Mouse (Mus musculus) retina, postnatal 7 days (tissue): Measurements from ENCODE around the gene Senp1.

Source experiments
- DNase-seq: peaks from one replicate; pipeline ENCODE4 v3.0.0-alpha.2; 2012; ENCODE audit warnings: low read depth, low spot score

Gene Senp1

DNA sequence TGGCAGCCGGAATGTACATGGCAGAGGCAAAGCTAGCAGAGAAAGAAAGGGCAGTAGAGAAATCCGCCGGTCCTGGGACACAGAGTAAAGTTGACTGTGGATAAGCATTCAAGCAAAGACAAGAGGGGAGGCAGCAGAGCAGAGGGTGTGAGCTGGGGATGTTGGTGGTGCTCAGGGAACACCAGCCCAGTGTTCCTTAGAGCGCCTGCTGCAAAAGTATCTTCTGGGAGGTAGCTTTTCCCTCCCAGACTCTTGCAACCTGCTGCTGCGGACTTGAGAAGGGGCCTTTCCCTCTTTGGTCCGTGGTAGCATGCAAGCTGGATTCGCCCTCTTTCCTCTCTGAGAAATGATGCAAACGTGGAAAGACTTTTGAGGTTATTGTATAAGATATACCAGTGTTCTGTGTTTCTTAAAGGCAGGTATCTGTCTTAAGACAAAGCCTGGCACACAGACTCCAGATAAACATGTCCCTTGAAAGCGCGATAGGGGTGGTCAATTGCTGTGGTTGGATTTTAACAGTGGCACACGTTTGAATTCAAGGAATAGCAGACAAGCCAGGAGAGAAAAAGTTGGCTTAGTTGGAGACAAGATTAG is 14.3 kb upstream of the Senp1 start:
- no peak for DNase-seq

DNA sequence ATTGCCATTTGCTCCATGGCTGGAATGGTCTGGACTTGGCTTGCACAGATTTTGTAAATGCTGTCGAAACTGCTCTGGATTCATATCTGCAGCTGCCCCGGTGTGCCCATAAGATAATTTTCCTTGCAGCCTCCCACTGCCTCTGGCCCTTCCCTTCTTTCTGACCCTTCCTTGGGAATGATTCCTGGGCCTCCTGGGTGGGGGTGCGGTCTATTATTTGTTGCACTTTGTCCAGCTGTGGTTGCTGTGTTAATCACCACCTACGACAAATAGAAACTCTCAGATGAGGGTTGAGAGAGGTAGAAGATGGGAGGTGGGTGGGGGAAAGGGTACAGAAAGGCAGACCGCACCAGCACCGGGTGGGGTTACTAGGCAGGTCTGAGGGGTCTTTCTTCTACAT is 13.7 kb upstream of the Senp1 start:
- no peak for DNase-seq

DNA sequence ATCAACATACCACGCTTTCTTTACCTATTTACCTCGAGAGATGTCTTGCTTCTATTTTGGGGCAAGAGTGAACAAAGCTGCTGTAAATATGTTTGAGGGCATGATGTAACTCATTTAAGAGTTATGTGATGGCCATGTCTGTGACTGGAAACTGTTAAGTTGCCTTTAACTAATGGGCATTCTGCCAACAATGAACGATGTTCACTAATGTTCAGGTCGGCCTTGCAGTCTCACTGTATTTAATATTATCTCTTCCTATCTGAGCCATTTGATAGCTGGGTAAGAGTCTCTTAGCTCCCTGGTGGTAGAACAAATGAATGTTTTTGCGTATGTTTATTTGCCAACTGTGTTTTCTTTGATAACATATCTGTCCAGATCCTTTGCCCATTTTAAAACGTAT is 13.0 kb upstream of the Senp1 start:
- no peak for DNase-seq

DNA sequence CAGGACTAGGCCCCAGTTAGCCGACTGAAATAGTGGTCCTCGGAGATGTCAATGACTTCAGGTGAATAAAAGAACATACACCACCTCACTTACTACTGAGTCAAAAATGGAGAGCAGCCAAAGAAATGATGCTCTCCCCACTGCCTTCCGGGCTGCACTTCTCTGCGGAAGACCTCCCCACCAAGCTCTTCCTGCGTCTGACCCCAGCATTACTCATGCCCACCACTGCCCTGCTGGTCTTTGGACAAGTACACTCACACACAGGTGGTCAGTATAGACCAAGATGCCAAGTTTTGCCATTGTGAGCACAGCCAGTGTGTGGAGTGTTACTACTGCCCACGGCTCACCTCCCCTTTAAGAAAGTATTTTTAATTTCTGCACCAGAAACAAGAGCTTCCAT is 8.9 kb upstream of the Senp1 start:
- DNase-seq, result no peak

DNA sequence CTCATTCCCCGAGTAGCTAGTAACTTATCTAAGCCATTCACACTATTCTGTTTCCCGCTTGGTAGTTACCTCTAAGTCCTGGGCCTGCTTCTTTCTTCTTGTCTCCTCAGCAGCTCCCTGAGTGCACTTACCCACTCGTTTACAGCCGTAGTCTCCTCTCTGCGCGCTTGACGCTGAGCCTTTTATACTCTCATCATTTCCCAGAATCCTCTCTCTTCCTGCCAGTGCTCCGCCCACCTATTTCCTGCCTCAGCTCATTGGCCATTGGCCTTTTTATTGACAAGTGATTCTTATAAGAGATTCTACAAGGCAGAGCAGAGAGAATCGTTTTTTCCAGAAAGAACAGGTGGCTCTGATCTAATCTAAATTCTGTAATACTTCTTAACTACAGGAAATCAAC is 5.0 kb upstream of the Senp1 start:
- DNase-seq, result no peak

DNA sequence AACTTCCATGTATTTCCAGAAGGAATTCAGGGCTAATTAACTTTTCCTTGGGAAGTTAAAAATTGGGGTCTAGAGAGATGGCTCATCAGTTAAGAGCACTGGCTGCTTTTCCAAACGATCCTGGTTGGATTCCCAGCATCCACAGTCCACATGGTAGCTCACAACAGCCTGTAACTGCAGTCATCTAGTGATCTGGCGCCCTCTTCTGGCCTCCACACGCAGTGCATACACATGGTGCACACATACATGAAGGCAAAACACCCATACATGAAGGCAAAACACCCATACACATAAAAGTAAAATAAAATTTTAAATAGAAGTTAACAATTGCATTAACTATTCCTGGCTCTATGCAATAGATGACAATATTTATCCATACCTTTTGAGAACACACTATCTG is 3.4 kb upstream of the Senp1 start:
- no peak for DNase-seq

DNA sequence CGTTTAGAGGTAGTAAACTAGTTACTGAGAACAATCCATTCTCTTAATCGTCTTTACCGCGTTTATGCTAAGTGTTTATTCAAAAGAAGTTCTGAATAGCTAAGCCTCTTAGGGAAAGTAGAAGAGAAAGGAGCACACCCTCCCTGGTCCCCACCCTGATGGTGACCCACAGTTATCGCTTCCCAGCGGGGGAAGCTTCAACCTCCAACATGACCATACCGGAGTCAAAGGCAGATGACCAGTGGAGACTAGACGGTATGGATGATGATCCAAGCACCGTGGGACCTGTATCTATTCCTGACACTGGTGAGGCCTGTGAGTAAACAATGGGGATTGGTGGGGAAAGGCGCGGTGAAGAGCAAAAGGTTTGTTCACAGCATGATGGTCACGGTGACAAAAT is 1.4 kb upstream of the Senp1 start:
- DNase-seq, result no peak

DNA sequence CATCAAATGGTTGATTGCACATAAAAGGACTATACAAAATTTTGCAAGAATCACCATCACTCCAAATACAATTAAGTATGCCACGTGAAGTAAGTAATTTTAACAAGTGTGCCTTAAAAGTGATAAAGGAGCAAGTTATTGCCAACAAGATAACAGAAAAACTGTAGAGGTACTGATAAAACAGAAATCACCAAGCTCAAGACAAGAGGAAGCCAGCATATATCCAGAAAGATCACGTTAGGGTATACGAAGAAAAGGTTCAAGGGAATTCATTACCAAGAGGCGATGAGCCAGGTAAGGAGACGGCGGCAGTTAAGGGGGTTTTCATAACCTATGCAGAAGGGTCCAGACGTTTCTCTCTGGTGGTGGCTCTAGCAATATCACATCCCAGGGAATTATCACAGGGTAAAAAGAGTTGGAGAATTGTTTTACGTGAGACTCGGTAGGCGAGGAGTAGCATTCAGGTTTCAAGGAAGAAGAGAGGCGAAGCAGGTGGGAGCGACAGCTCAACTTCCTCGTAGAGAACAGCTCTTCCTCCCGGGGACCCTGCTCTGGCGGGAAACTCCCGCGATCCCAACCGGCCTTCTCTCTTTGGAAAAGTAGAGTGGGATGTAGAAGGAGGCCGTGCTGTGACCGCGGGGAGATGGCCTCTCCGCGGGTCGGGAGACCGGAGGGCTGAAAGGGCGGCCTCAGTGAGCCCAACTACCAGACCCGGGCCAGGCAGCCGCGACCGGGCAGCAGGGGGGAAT is 998 bp downstream of the Senp1 start, which contains the start of gene Pfkm:
Gene Pfkm, plus strand, starts transcription at position 218 of the 749 bp plus-strand sequence.
- no peak for DNase-seq

DNA sequence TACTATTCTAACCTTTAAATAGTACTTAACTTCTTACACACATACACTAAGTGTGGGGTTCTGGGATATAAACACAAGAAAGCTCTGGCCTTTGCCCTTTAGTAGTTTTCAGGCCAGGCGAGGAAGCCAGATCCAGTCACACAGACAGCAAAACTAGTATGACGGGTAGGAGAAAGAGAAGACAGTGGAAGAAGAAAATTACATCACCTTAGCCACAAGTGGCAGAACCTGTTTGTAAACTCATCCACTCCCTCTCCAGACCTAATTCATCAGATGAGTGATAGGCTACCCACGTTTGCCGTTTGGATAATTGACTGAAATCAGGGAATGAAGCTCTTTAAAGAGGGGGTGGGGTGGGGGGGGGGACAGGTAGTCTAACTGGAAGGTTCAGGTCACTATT is 1.7 kb downstream of the Senp1 start:
- DNase-seq, result no peak

DNA sequence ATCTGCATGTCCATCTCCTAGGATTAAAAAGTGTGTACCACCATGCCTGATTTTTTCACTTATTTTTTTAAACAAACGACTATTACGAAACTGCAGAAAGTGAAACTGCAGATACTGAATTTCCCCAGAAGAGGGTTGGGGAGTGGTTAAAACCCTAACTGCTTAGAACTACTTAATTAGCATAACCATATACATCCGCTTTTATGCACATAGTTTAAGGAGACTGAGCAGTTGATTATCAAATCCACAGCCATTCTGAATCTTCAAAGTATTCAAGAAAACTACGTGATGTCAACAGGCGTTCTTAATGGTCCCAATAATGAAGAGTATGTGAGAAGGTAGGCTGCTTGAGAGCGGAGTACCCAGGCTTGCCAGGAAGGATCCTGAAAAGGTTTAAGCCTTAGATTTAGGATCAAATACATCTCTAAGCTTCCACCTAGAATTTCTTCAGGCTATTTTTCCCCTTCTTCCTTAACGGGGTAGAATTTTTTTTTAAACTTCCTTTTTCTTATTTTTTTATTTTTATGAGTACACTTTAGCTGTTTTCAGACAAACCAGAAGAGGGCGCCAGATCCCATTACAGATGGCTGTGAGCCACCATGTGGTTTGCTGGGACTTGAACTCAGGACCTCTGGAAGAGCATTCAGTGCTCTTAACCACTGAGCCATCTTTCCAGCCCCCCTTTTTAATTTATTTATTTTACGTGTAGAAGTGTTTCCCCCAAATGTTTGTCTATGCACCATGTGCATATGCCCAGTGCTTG is 3.9 kb downstream of the Senp1 start:
- DNase-seq, result no peak

DNA sequence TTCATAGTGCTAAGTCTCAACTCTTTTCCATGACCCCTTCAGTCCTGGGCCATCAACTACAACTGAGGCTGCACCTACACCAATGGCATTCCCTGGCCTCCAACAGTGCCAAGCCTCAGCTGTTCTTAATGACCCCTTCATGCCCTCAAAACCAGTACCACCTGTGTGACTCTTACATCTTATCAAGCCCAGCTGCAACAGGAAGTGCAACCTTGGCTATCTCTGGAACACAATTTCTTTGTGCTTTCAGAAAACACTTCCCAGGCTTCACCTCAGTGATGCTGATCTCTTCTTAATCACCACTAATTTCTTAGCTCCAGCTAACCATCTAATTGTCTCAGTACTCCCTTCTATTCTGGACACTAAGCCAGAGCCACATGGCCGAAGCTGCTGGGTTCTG is 4.7 kb downstream of the Senp1 start:
- DNase-seq, result no peak

DNA sequence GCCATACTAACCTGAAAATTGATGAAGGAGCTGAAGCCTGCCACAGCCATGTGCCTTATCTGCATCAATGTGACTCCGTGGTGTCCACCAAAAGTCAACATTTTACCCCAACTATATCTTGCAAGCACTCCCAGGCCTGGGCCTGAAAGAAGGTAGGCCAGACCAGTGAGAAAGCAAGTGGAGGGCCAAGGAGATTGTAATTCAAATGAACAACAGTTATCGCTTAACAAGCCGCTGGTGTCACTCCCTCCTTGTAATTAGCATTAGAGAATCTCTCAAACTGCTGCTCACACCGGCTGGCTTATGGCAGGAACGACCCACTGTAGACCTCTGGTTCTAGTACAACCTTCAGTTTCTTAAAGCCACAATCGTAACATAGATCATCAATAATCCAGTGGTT is 16.6 kb downstream of the Senp1 start:
- DNase-seq, result no peak

DNA sequence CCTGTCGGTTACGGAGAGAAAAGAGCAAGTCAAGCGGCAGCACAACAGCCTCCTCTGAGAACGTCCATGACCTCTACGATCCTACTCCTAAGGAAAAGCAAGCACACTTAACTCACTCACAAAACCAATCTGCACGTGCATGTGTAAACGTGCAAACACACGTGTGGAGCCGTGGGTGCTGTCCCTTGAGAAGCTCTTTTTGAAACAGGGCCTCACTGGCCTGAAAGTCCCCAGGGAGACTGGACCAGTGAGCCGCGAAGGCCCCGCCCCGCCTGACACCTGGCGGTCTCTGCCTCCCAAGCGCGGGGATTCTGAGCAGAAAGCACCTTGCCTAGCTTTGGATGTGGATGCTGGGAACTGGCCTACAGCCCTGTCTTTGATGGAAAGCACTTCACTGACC is 18.5 kb downstream of the Senp1 start:
- no peak for DNase-seq

DNA sequence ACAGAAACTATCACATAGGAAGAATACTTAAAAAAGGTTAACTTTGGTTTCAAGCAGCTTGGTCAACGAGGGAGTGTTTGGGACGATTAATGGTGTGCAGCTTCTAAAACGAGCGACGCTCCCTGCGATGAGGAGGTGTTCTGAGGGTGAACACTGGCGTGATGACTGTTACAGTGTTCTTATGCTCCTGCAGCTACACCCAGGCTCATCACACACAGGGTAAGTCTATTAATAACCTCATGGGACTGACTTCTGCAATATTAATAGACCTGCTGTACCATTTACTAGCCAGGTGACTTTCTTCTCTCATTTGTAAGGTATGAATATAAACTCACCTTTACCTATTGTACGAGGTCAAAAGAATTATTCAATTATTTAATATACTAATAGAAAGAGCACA is 19.0 kb downstream of the Senp1 start:
- no peak for DNase-seq

DNA sequence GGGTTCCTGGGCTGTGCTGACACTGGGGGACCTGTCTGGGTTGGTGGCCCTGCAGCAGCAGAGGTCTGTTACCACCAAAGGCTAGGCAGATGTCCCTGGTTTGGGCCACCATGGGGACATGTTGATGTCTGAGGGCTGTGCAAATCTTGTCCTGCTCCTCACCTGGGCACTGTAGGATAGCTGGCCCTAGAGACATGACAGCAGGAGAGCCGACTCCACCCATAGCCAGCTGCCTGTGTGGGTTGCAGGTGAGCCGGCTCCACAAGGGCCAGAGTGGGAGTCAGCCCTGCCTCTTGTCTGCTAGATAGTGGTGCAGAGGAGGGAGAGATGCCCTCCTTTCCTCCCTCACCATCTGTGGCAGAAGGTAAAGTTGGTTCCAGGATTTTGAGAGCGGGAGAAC is 23.2 kb downstream of the Senp1 start:
- DNase-seq, result no peak

DNA sequence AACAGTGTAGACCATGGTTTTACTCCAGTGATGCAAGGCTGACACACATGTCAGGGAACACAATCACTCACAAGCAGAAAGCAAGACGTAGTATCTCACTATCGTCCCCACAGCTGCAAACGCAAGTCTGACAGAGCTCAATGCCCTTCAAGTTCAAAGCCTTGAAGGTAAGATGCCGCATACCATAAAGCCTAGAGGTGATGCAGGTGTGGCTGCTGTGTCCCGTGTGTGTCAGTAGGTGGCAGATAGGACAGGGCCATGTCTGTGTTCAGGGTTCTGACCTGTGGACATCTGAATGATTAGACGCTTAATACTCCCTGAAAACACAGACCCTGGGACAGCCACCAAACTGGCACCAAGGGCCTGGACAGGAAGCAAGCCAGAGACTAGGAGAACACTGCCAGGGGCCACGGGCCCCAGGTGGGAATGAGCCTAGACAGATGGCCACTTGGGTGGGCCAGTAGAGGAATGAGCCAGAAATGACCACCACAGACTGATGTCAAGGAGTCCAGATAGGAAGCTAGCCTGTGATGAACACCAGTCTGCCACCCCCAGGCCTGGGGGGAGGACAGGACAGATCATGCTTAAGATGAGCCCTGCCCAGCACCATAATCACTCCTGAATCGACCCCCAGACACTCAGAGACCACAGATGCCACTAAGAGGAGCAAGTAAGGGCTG is 23.8 kb downstream of the Senp1 start:
- no peak for DNase-seq

DNA sequence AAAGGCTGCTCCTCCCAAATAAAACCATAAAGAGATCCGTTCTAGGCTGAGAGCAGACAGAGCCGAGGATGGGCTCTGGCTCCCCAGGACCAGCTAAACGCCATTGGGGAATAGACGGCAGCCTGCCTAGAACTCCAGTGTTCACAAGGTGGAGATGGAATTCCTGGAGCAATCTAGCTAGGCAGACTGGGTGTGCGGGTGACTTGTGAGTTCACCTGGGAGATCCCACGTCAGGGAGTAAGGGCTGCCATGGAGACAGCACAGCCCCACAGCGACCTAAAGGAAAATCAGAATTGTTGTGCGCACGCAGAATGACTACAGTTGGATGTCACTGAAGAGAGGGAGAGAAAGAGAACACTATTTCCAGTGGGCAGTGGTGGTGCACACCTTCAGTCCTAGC is 25.0 kb downstream of the Senp1 start:
- DNase-seq, result no peak

DNA sequence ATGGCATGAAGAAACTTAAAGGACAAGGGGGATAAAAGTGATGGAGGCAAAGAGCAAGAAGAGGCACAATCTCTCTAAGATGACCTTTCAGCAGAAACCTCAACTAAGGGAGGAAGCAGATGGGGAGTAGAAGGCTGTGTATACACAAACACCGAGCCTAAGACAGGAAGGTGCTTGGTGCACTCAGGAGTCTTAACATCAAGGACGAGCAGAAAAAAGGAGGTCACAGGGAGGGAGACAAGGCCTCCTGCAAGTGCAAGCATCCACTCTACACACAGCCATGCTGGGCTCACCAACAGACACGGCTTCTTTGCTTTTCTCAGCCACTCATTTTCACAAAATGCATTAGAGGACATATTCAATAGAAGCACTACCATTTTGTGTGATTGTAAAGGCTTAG is 26.1 kb downstream of the Senp1 start:
- DNase-seq, result no peak

DNA sequence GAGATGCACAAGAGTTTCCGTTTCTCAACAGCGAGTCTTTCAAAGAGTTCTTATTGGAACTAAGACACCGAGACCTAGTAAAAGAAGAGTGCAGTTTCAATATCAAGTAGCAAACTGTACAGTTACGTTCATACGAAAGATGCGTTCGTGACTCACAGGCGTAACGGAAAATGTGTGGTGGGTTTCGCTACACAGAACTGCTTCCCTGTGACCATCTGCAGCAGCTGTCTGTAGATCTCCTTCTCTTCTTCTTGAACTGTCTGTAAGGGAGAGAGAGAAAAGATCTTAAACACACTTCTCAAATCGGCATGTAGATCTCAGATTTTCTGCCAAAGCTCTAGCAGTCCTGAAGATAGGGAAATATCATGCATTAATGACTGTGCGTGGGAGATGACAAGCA is 26.9 kb downstream of the Senp1 start:
- DNase-seq, result no peak

DNA sequence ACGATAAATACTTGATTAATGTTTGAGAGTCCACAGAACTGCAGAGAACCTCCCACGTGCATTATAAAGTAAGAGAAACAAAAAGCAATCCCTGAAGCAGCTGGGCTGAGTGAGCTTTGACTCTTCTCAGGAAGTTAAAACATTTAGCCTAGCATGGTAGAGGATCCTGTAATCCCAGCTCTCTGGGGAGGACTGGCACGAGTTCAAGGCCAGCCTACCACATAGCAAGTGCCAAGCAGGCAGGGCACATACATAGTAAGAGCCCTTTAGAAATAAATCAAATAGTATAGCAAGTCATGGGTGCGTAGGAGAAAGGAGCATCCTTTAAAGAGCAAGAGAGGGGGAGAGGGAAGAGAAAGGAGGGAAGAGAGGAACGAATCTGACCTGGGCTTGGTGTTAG is 27.7 kb downstream of the Senp1 start:
- no peak for DNase-seq

DNA sequence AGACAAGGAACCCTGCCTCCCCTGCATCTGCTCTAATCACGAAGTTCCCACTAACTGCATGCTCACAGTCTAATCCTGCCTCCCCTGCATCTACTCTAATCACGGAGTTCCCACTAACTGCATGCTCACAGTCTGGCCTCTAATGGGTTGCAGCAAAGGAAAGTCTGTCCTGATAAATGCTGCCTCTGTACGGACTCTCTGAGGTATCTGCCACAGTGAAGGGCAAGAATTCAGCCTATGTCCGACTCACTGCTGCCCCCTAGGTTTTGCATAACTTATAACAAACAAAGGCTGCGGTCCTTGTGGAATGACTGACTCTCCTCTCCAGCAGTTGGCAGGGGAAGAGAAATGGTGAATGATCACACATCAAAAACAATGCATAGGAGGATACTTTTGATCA is 38.3 kb downstream of the Senp1 start:
- DNase-seq, result peak; percentile 67

DNA sequence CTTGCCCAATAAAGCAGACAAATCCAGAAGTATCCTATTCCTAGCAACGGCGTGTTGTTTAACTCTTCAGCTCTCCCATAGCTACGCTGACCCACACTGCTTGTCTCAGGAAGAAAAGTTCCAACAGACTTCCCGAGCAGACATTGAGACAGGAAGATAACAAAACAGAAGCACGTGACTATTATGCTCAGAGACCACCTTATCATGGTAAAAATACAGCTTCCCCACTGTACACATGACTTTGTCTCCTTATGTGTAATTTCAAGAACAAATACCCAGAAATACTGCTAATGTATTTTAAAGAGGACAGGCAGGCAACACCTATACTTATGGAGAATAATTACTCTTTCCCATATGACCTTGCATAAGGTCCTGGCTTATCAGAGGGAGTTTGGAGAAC is 41.9 kb downstream of the Senp1 start:
- DNase-seq, result no peak
